Mouse (Mus musculus): ENCODE data around the gene Kri1.
A peak's percentile ranks its signal among the peaks of the same experiment; 100 is the strongest.
"Not testable (repeated sequence)": the region's sequence is repeated elsewhere in the genome, so short reads cannot be mapped to it uniquely, and the experiment has no call there.

Gene Kri1

GRCm38 (mm10) chr9:21287571-21288402, at the start of gene Kri1:
TSS of gene Kri1 (minus strand) at chr9:21287969.
- DNase-seq (ENCODE audit: low read depth in 2 of 2, low spot score in 2 of 2) = peak; percentile 96 to 97

- no peak for DNase-seq (ENCODE audit: low read depth in 2 of 2, low spot score in 2 of 2)
Observed at GRCm38 (mm10) chr9:21336491-21336890, 48.7 kb upstream of the Kri1 start.

- DNase-seq (ENCODE audit: low read depth in 2 of 2, low spot score in 2 of 2) = no peak
Observed at GRCm38 (mm10) chr9:21335391-21335790, 47.6 kb upstream of the Kri1 start.

GRCm38 (mm10) chr9:21334747-21335146, 47.0 kb upstream of the Kri1 start:
- no peak for DNase-seq (ENCODE audit: low read depth in 2 of 2, low spot score in 2 of 2)

- no peak for DNase-seq (ENCODE audit: low read depth in 2 of 2, low spot score in 2 of 2)
Observed at GRCm38 (mm10) chr9:21333523-21333922, 45.8 kb upstream of the Kri1 start.

- DNase-seq (ENCODE audit: low read depth in 2 of 2, low spot score in 2 of 2) = no peak
Observed at GRCm38 (mm10) chr9:21332161-21333061, 44.6 kb upstream of the Kri1 start.

GRCm38 (mm10) chr9:21331365-21332140, 43.8 kb upstream of the Kri1 start:
- DNase-seq (ENCODE audit: low read depth in 2 of 2, low spot score in 2 of 2) = no peak

- DNase-seq (ENCODE audit: low read depth in 2 of 2, low spot score in 2 of 2) = no peak
Observed at GRCm38 (mm10) chr9:21329699-21330289, 42.0 kb upstream of the Kri1 start.

- DNase-seq (ENCODE audit: low read depth in 2 of 2, low spot score in 2 of 2) = no peak
Observed at GRCm38 (mm10) chr9:21329041-21329440, 41.3 kb upstream of the Kri1 start.

GRCm38 (mm10) chr9:21328041-21328440, 40.3 kb upstream of the Kri1 start:
- DNase-seq (ENCODE audit: low read depth in 2 of 2, low spot score in 2 of 2) = peak; percentile 66 to 69

- no peak for DNase-seq (ENCODE audit: low read depth in 2 of 2, low spot score in 2 of 2)
Observed at GRCm38 (mm10) chr9:21327569-21327968, 39.8 kb upstream of the Kri1 start.

GRCm38 (mm10) chr9:21324269-21324668, 36.5 kb upstream of the Kri1 start:
- DNase-seq (ENCODE audit: low read depth in 2 of 2, low spot score in 2 of 2) = no peak

- not testable (repeated sequence) for DNase-seq (ENCODE audit: low read depth in 2 of 2, low spot score in 2 of 2)
Observed at GRCm38 (mm10) chr9:21322917-21323297, 35.1 kb upstream of the Kri1 start.

GRCm38 (mm10) chr9:21322211-21322916, 34.6 kb upstream of the Kri1 start:
- DNase-seq (ENCODE audit: low read depth in 2 of 2, low spot score in 2 of 2) = no peak

GRCm38 (mm10) chr9:21321513-21321835, 33.7 kb upstream of the Kri1 start:
- peak in 1 of 2 experiments; percentile 42 for DNase-seq (ENCODE audit: low read depth in 2 of 2, low spot score in 2 of 2)

GRCm38 (mm10) chr9:21320619-21321512, 33.1 kb upstream of the Kri1 start, which contains the start of gene Slc44a2:
TSS of gene Slc44a2 (plus strand) at chr9:21320698.
- peak; percentile 64 to 75 for DNase-seq (ENCODE audit: low read depth in 2 of 2, low spot score in 2 of 2)

- DNase-seq (ENCODE audit: low read depth in 2 of 2, low spot score in 2 of 2) = no peak
Observed at GRCm38 (mm10) chr9:21320280-21320618, 32.5 kb upstream of the Kri1 start.

GRCm38 (mm10) chr9:21319503-21319902, 31.7 kb upstream of the Kri1 start:
- DNase-seq (ENCODE audit: low read depth in 2 of 2, low spot score in 2 of 2) = no peak

- DNase-seq (ENCODE audit: low read depth in 2 of 2, low spot score in 2 of 2) = no peak
Observed at GRCm38 (mm10) chr9:21318792-21319191, 31.0 kb upstream of the Kri1 start.
